Mouse (Mus musculus) left cerebral cortex, adult 11 months (tissue): Measurements from ENCODE around the gene Slc25a54.

Experiments
- DNase-seq: peaks from one replicate; pipeline ENCODE4 v3.0.0; 2022; ENCODE audit warnings: low spot score

Slc25a54 gene

GRCm38 (mm10) chr3:109080169-109080568 is at the start of gene Slc25a54:
TSS of gene Slc25a54 (plus strand) at chr3:109080469.
- DNase-seq, result no peak

- DNase-seq, result no peak
Observed at GRCm38 (mm10) chr3:109030817-109031216, 49.5 kb upstream of the Slc25a54 start.

GRCm38 (mm10) chr3:109031626-109032025 is 48.6 kb upstream of the Slc25a54 start:
- no peak for DNase-seq

- no peak for DNase-seq
Observed at GRCm38 (mm10) chr3:109032306-109032705, 48.0 kb upstream of the Slc25a54 start.

- no peak for DNase-seq
Observed at GRCm38 (mm10) chr3:109034411-109034810, 45.9 kb upstream of the Slc25a54 start.

- DNase-seq, result no peak
Observed at GRCm38 (mm10) chr3:109040908-109041307, 39.4 kb upstream of the Slc25a54 start.

GRCm38 (mm10) chr3:109043395-109043794 is 36.9 kb upstream of the Slc25a54 start:
- no peak for DNase-seq

- no peak for DNase-seq
Observed at GRCm38 (mm10) chr3:109046428-109046827, 33.8 kb upstream of the Slc25a54 start.

GRCm38 (mm10) chr3:109047707-109048283 is 32.5 kb upstream of the Slc25a54 start:
- DNase-seq, result no peak

GRCm38 (mm10) chr3:109051056-109051945 is 29.0 kb upstream of the Slc25a54 start:
- DNase-seq, result no peak

- no peak for DNase-seq
Observed at GRCm38 (mm10) chr3:109051946-109052331, 28.3 kb upstream of the Slc25a54 start.

- DNase-seq, result no peak
Observed at GRCm38 (mm10) chr3:109059903-109060302, 20.4 kb upstream of the Slc25a54 start.

- no peak for DNase-seq
Observed at GRCm38 (mm10) chr3:109062391-109062790, 17.9 kb upstream of the Slc25a54 start.

- DNase-seq, result no peak
Observed at GRCm38 (mm10) chr3:109062989-109063388, 17.3 kb upstream of the Slc25a54 start.

- DNase-seq, result no peak
Observed at GRCm38 (mm10) chr3:109084418-109084817, 4.1 kb downstream of the Slc25a54 start.

GRCm38 (mm10) chr3:109088460-109088859 is 8.2 kb downstream of the Slc25a54 start:
- no peak for DNase-seq

GRCm38 (mm10) chr3:109104702-109105101 is 24.4 kb downstream of the Slc25a54 start:
- no peak for DNase-seq

- no peak for DNase-seq
Observed at GRCm38 (mm10) chr3:109117136-109117535, 36.9 kb downstream of the Slc25a54 start.

- DNase-seq, result no peak
Observed at GRCm38 (mm10) chr3:109119562-109119961, 39.3 kb downstream of the Slc25a54 start.

GRCm38 (mm10) chr3:109119973-109120372 is 39.7 kb downstream of the Slc25a54 start:
- DNase-seq, result no peak

GRCm38 (mm10) chr3:109122641-109123530 is 42.6 kb downstream of the Slc25a54 start, which contains the start of gene Slc25a24:
TSS of gene Slc25a24 (plus strand) at chr3:109123149.
- no peak for DNase-seq

GRCm38 (mm10) chr3:109123531-109123981 is 43.3 kb downstream of the Slc25a54 start:
- DNase-seq, result no peak
